Mouse (Mus musculus) olfactory bulb, adult 2 months (tissue): ENCODE results near the gene Ntm.

Source experiments
- CTCF ChIP-seq: fragments of 200-500 bp; IDR thresholded peaks from 2 replicates; pipeline ENCODE4 v1.5.1; 2012; ENCODE audit warnings: low read depth, mild to moderate bottlenecking, low read length, moderate library complexity; ENCODE audit not compliant: insufficient read depth
- POLR2A ChIP-seq: fragments of 200-500 bp; IDR thresholded peaks from 2 replicates; pipeline ENCODE4 v1.6.1; 2012; ENCODE audit warnings: mild to moderate bottlenecking, low read depth, low read length, moderate library complexity; ENCODE audit not compliant: insufficient read depth

DNA sequence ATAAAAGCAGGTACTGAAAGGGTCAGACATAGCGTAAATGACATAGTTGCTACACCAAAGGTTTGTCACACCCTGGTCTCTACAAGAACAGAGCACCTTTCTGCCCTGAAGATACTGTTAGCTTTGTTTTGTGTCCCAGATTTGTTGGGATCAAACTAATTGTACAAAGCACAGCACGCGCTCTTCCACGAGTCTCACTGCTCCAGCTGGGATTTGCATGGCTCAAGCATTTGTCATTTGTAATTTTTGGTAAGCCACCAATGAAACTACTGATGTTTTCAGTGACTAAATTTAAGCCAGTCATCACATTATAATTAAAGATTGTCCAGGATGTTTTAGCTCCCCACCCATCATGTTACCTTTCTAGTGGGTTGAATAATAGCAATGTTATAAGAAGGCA, 735.2 kb downstream of the Ntm start:
- TF ChIP-seq CTCF (no peak), POLR2A (no peak)
